Mouse (Mus musculus) heart, postnatal 0 days (tissue): ENCODE results near the gene Ipo9. TPM values are rescaled to one million over a fixed set of nuclear protein-coding genes. Genes with fewer than 3 reads are reported as not detected.

Experiments used
- ATAC-seq: fragments of 200-750 bp; cut with Nextera tagmentation; 2 replicates; pipeline ENCODE4 v1.8.0; 2017; ENCODE audit warnings: low read depth, moderate number of reproducible peaks, moderate library complexity; ENCODE audit not compliant: insufficient read depth
- DNase-seq: peaks from one replicate; pipeline ENCODE4 v3.0.0-alpha.2; 2016; ENCODE audit warnings: low spot score
- H3K27ac ChIP-seq: fragments of 300-500 bp; sonication (generic); 2 replicates; pipeline ENCODE4 v1.5.1; 2014; ENCODE audit warnings: low read depth, mild to moderate bottlenecking
- H3K27me3 ChIP-seq: fragments of 300-500 bp; sonication (generic); 2 replicates; pipeline ENCODE4 v1.6.1; 2014; ENCODE audit warnings: low read length, mixed read lengths; ENCODE audit not compliant: control insufficient read depth, insufficient read depth
- H3K36me3 ChIP-seq: fragments of 300-500 bp; sonication (generic); replicated peaks from 2 replicates; pipeline ENCODE4 v1.6.1; 2014; ENCODE audit warnings: low read length, mixed read lengths; ENCODE audit not compliant: control insufficient read depth, insufficient read depth
- H3K4me1 ChIP-seq: fragments of 300-500 bp; sonication (generic); 2 replicates; pipeline ENCODE4 v1.6.1; 2014; ENCODE audit warnings: antibody characterized with exemption; ENCODE audit not compliant: control insufficient read depth, insufficient read depth
- H3K4me2 ChIP-seq: fragments of 300-500 bp; sonication (generic); 2 replicates; pipeline ENCODE4 v1.6.1; 2014; ENCODE audit warnings: low read depth, mild to moderate bottlenecking, low read length, moderate library complexity
- H3K4me3 ChIP-seq: fragments of 300-500 bp; sonication (generic); 2 replicates; pipeline ENCODE4 v1.5.1; 2014; ENCODE audit warnings: low read depth, low read length
- H3K9ac ChIP-seq: fragments of 300-500 bp; sonication (generic); replicated peaks from 2 replicates; pipeline ENCODE4 v1.6.1; 2014; ENCODE audit warnings: low read depth, low read length, mixed read lengths
- H3K9me3 ChIP-seq: fragments of 300-500 bp; sonication (generic); replicated peaks from 2 replicates; pipeline ENCODE4 v1.6.1; 2016; ENCODE audit warnings: low read length; ENCODE audit not compliant: control insufficient read depth
- CTCF ChIP-seq: IDR thresholded peaks from 2 replicates; pipeline ENCODE4 v1.5.1; 2016; ENCODE audit warnings: antibody characterized with exemption, control low read depth, low read depth
- EP300 ChIP-seq: IDR thresholded peaks from 2 replicates; pipeline ENCODE4 v1.6.1; 2016; ENCODE audit warnings: antibody characterized with exemption, low read depth
- WGBS: fragments of 180-500 bp; shearing (Covaris S2); extraction: QIAGEN DNeasy Blood & Tissue Kit; methylation state at CpG from one replicate; pipeline ENCODE4 v1.1.7; 2014; 5-methylcytosine and 5-hydroxymethylcytosine counted together
- polyA plus RNA-seq: library from polyadenylated mRNA; unstranded; fragments of >200 nt; fragmentation: Nextera tagmentation; extraction: Ambion mirVana; gene quantifications from 2 replicates; pipeline ENCODE4 v1.2.1, GENCODE M21; 2015
- total RNA-seq: library from RNA; depleted of rRNA; stranded (reverse); fragments of >200 nt; gene quantifications from 2 replicates; pipeline ENCODE4 v1.2.3, GENCODE M21; 2014; ENCODE audit warnings: low replicate concordance

Gene Ipo9
- total and polyA plus RNA-seq, 2 experiments from 2014 or later, result 32.3 to 41.0 TPM

GRCm38 (mm10) chr1:135448940-135449339 is 18.6 kb upstream of the Ipo9 start:
- H3K36me3 ChIP-seq, result peaks cover 70% of the 10 kb centered on the region
- no peaks in the 10 kb centered on the region for H3K4me1 ChIP-seq
- no peak overlapping the region for H3K4me3 ChIP-seq
- H3K27me3 ChIP-seq, result no peaks in the 10 kb centered on the region
- no peak overlapping the region for H3K4me2 ChIP-seq
- no peak for TF ChIP-seq EP300
- no peaks in the 10 kb centered on the region for H3K9me3 ChIP-seq
- H3K9ac ChIP-seq, result no peak overlapping the region
- H3K27ac ChIP-seq, result no peak overlapping the region
- ATAC-seq, result no peak
- 94% methylated on average over 5 of the region's 5 CpGs for WGBS
- DNase-seq, result no peak

GRCm38 (mm10) chr1:135443506-135443905 is 13.2 kb upstream of the Ipo9 start:
- H3K27me3 ChIP-seq, result no peaks in the 10 kb centered on the region
- 85% methylated on average over 12 of the region's 12 CpGs for WGBS
- no peaks in the 10 kb centered on the region for H3K4me1 ChIP-seq
- DNase-seq (no peak), ATAC-seq (no peak)
- H3K36me3 ChIP-seq, result peaks cover 69% of the 10 kb centered on the region
- H3K4me3 ChIP-seq, result no peak overlapping the region
- TF ChIP-seq CTCF (no peak), EP300 (no peak)
- H3K9ac ChIP-seq, result no peak overlapping the region
- no peak overlapping the region for H3K4me2 ChIP-seq
- no peak overlapping the region for H3K27ac ChIP-seq
- no peaks in the 10 kb centered on the region for H3K9me3 ChIP-seq

- Histone ChIP-seq H3K36me3 (peaks cover 76% of the 10 kb centered on the region), H3K4me2 (no peak overlapping the region)
- WGBS, result 94% methylated on average over 3 of the region's 3 CpGs
These were observed 11.6 kb upstream of the Ipo9 start for GRCm38 (mm10) chr1:135441861-135442260.

GRCm38 (mm10) chr1:135440986-135441385 is 10.7 kb upstream of the Ipo9 start:
- Histone ChIP-seq H3K27me3 (no peaks in the 10 kb centered on the region), H3K9ac (no peak overlapping the region), H3K4me2 (no peak overlapping the region), H3K4me3 (no peak overlapping the region), H3K4me1 (0 out of 2 replicates have a peak, but pooled peaks cover 5% of the 10 kb centered on the region), H3K27ac (no peak overlapping the region), H3K9me3 (no peaks in the 10 kb centered on the region), H3K36me3 (peaks cover 74% of the 10 kb centered on the region)
- 83% methylated on average over 6 of the region's 6 CpGs for WGBS
- no peak for DNase-seq
- TF ChIP-seq EP300 (no peak), CTCF (no peak)
- no peak for ATAC-seq

More at GRCm38 (mm10) chr1:135441861-135442260, 11.6 kb upstream of the Ipo9 start:
- no peak overlapping the region for H3K27ac ChIP-seq
- no peak overlapping the region for H3K9ac ChIP-seq
- H3K4me3 ChIP-seq, result no peak overlapping the region
- DNase-seq (no peak), ATAC-seq (no peak)
- H3K4me1 ChIP-seq, result no peaks in the 10 kb centered on the region
- no peaks in the 10 kb centered on the region for H3K27me3 ChIP-seq
- H3K9me3 ChIP-seq, result no peaks in the 10 kb centered on the region
- TF ChIP-seq CTCF (no peak), EP300 (no peak)

GRCm38 (mm10) chr1:135438801-135439200 is 8.5 kb upstream of the Ipo9 start:
- no peak overlapping the region for H3K9ac ChIP-seq
- H3K27ac ChIP-seq, result no peak overlapping the region
- no peaks in the 10 kb centered on the region for H3K9me3 ChIP-seq
- no peak for DNase-seq
- H3K36me3 ChIP-seq, result peaks cover 64% of the 10 kb centered on the region
- TF ChIP-seq EP300 (no peak), CTCF (no peak)
- H3K4me2 ChIP-seq, result no peak overlapping the region
- peaks cover 11% of the 10 kb centered on the region; the same call in 1 of the 2 replicates for H3K4me1 ChIP-seq
- no peak overlapping the region for H3K4me3 ChIP-seq
- 77% methylated on average over 6 of the region's 6 CpGs for WGBS
- no peak for ATAC-seq
- H3K27me3 ChIP-seq, result no peaks in the 10 kb centered on the region

- peaks cover 16% of the 10 kb centered on the region; the same call in 1 of the 2 replicates for H3K4me1 ChIP-seq
- TF ChIP-seq EP300 (no peak), CTCF (no peak)
- H3K9me3 ChIP-seq, result no peaks in the 10 kb centered on the region
- no peak overlapping the region for H3K4me3 ChIP-seq
- H3K27ac ChIP-seq, result peak overlapping the region; percentile 38
- H3K27me3 ChIP-seq, result no peaks in the 10 kb centered on the region
- no peak overlapping the region for H3K9ac ChIP-seq
- DNase-seq, result peak; percentile 78
- H3K4me2 ChIP-seq, result no peak overlapping the region
- 3% methylated on average over 2 of the region's 2 CpGs for WGBS
- peaks cover 34% of the 10 kb centered on the region for H3K36me3 ChIP-seq
- ATAC-seq, result peak; percentile 72
These were observed 5.5 kb upstream of the Ipo9 start for GRCm38 (mm10) chr1:135435823-135436222.
